Mouse (Mus musculus) spleen, postnatal 10 days (tissue): ENCODE measurements around the gene C1ql4.
A peak's percentile ranks its signal among the peaks of the same experiment; 100 is the strongest.
"Not testable (repeated sequence)": the region's sequence is repeated elsewhere in the genome, so short reads cannot be mapped to it uniquely, and the experiment has no call there.

ENCODE experiments used
- DNase-seq, 2 experiments: peaks; one replicate each; pipeline ENCODE4 v3.0.0; 2021 to 2022; ENCODE audit warnings: low spot score in 2 of 2

C1ql4 gene

DNA sequence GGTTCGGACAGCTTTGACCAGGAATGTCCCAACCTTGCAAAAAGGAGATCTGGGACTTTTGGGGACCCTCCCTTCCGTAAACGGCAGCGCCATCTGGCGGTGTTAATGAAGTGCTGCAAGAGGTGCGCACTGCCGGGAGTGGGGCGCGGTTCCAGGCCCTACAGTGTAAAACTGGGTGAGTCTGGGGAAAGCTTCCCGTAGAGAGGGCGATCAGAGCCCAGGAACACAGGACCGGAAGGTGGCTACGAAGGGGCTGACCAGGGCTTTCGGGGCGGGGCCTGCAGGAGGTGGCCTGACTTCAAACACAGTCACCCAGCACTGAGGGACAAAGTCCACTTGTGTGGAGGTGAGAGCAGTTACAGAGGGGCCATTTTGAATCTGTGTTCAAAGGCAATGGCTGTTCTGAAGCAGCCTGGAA is 11.5 kb upstream of the C1ql4 start:
- peak in 1 of 2 experiments; percentile 47 for DNase-seq

DNA sequence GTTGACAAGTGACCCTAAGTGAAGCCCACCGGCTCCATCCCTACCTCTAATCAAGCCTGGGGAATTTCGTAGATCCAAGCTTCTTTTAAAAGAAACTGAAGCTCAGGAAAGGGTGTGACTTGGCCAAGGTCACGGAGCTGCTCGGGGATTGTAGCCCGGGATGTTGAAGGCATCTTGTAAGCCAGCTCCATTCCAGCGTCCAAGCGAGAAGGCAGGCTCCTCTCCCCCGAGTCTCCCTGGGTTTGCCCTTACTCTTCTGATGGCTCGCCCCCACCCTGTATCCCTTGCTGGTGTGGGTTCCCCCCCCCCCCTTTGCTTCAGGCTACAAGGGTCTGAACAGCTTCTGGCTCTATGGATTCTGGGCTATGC is 10.9 kb upstream of the C1ql4 start:
- DNase-seq = no peak

- no peak for DNase-seq
Measured at GRCm38 (mm10) chr15:99097840-99098492, 10.3 kb upstream of the C1ql4 start.

DNA sequence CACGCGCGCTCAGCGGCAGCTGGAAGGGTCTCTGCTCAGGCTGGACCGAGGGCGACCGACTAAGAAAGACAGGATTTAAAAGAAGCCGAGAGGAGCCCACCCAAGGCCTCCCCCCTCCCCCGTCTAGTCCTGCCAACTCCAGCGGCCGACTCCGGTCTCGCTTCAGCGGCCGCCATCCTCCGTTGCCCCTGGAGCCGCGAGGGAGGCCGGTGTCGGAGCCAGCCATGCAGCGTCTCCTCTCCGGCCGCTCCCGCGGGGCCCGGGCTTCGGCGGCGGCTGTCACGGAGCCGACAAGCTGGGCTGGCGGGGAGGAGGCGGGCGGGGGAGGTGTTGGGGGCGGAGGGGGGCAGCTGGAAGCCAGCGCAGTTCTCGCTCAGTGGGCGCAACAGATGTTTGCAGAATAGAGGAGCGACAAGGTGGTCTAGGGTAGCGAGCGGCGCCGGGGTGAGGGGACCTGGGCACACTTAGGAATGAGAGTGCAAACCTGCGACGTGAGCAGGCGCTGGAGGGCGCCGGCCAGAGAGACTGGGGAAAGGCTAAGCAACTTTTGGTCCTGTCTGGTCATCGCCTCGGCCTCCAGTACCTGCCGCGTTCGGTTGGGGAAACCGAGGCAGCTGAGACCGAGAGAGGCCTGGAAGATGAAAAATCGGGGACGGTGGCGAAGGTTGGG is 9.3 kb upstream of the C1ql4 start:
- DNase-seq = no peak

GRCm38 (mm10) chr15:99096061-99096793 is 8.6 kb upstream of the C1ql4 start:
- no peak for DNase-seq

DNA sequence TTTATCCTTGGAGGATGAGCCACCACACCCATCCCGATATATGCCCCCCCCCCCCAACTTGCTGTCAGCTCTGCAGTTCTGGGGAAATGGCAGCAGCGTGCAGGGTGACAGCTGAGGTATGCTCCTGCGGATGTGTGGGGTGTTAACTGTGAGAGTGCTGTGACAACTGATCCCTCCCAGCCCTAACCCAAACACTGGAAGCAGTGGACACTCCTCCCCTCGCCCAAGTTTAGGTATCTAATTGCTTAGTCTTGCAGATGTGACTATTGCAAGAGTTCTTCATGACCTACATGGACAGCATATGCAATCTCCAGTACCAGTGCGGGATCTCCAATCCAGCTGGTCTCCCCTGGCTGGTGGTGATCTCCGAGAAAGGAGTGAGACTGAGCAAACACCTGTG is 7.7 kb upstream of the C1ql4 start:
- DNase-seq = no peak

GRCm38 (mm10) chr15:99094631-99095270 is 7.1 kb upstream of the C1ql4 start:
- DNase-seq = no peak

DNA sequence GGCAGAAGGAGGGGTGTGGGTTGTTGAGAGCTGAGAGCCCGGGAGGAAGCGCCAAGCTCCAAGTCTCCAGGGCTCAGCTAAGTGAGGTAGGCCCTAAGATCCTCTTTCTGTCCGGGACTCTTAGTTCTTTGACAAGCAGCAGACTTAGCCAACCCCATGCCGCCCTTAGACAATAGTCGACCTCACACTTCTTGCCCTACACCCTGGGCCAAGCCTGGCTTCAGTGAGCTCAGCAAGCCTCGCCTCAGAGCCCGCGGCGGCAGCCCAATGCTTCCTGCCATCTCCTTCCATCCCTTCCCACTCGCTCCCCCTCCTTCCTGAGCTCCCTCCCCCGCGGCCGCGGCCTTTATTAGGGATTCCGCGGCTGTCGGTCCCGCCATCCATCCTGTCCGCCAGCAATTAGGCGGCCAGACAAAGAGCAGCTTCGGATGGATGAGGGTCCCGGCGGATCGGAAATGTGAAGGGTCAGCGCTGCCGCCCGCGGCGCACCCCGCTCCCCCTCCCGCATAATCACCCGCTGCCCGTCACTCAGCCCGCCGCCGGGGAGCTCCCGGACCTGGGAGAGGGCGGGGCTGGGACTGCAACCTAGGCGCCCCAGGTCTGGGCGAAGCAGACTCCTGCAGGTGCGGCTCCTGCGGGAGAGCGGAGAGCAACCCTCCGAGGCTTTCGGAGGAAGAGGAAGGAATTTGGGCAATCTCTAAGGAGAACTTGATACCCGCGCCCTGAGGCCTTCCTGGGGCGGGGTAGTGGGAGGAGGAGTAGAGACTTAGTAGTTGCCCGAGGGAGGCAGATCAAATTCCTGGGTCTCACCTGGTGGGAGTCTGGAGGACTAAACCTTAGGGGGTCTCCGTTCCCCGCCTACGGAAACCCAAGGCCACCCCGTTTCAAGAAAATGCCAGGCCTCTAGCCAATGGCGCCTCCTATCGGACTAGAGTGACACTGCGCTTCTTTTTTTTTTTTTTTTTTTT is 6.0 kb upstream of the C1ql4 start:
- DNase-seq = peak in 1 of 2 experiments; percentile 42

- DNase-seq = no peak
Measured at GRCm38 (mm10) chr15:99092870-99093269, 5.3 kb upstream of the C1ql4 start, which contains the start of gene Dnajc22. Gene Dnajc22 (plus strand): TSS chr15:99093170.

- no peak for DNase-seq
Measured at GRCm38 (mm10) chr15:99089069-99089468, 1.5 kb upstream of the C1ql4 start.

DNA sequence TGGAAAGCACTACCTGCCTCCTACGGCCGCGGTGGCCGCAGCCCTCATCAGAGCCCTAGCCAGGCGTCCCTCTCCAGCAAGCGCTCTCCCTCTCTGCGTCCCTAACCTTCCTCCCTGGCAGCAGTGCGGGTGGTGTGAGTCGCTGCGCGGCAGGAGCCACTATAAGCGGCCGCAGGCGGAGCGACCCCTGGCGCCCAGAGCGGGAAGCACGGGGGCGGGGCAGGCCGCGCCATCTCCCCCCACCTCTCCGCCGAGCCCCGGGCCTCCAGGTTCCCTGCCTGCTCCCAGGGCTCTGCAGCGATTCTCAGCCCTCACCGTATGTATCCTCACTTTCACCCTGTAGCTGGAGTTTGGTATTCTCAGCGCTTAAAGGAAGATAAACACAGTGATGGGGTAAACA is 675 bp upstream of the C1ql4 start:
- DNase-seq = peak; percentile 65 to 84

DNA sequence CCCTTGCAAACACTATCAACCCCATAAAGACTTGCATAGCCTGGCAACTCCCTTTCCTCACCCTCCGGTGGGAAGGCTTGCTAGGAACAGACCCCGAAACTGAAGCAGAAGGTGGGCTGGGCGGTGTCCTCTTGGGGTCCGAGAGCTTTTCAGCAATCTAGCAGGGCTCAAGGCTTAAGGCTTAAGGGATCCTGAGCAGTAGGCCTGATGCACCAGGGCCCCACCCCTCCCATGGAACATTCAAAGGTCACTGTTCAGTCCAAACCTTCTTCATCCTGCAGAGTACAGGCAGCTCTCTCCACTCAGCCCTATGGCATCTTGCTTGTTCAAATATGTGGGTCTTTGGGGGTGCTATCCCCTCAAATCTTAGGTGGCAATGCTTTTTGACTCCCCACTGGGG is 1.6 kb downstream of the C1ql4 start:
- DNase-seq = no peak

DNA sequence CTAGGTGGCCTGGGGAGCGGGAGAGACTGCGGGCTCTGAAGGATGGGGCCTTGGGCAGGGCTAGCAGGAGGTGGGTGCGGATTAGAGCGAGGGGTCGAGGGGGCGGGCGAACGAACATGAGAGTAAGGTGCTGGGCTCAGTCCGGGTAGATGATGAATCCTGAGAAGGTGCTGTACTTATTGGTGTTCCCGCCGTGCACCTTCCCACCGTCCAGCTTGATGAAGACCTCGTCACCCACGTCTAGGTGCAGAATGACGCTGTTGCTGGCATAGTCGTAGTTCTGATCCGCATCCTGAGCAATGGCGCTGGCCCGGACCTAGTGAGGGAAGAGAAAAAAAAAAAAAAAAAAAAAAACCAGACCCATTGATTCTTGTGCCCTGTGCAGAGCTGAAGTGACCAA is 3.0 kb downstream of the C1ql4 start:
- DNase-seq = no peak

- no peak for DNase-seq
Measured at GRCm38 (mm10) chr15:99083867-99084557, 3.6 kb downstream of the C1ql4 start.

DNA sequence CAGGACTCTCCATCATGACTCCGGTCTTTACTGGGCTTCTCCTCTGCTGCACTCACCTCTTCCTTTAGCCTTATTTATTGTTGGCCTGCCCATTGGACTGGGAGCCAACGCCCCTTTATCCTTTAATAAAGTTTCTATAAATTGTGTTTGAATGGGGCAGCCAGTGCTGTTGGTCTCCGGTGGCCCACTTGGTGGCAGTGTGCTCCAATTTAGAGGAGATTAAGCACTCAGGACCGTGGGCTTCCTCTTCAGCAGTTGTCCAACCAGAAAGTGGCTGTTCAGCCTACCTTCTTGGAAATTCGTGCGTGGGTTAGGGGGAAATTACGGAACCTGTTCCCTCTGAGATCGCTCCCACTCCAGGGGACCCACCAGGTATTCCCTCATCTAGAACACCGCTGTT is 4.4 kb downstream of the C1ql4 start:
- peak in 1 of 2 experiments; percentile 66 for DNase-seq

DNA sequence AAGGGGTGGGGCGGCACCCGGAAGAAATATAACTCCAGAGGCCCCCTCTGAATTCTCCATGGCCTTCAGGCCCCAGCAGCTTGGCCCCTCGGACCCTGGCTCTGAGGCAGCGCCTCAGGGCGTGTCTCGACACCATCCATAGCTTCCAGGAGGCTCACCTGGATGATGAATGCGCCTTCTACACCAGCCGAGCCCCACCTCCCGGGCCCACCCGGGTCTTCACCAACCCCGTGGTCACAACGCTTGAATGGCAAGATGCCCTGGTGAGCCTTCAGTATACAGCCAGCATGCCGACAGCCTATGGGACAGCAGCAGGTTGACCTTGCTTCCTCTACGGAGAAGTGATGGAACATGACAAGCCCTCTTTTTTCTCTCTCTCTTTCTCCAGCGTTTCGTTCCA is 4.8 kb downstream of the C1ql4 start:
- DNase-seq = no peak

DNA sequence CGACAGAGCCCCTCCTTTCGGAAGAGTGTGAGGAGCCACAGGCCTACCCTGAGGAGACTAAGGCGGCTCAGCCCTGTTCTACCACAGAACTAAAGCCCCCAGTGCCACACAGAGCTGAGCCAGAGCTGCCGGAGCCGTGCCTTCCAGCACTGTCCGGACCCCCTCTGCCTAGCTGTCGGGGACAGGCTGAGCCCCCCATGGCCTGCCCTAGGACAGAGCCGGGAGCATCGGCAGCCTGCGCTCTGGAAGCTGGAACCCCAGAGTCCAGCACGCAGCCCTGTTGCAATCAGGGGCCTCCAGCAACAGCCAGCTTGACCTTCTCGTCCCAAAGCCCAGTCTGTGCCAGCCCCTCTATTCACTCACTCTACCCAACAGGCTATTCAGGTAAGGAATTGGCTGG is 5.3 kb downstream of the C1ql4 start:
- no peak for DNase-seq

DNA sequence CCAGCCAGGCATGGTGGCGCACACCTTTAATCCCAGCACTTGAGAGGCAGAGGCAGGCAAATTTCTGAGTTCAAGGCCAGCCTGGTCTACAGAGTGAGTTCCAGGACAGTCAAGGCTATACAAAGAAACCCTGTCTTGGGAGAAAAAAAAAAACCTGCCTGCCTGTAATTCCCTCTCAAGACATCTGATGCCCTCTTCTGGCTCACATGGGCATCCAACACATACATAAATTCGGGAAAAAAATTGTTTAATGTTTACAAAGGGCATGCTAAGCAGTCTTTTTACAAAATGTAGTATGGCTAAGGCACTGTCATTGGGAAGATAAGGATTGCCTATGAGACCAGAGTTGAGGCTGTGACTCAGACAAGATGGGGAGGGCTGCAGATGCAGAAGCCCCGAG is 7.8 kb downstream of the C1ql4 start:
- DNase-seq = no peak

GRCm38 (mm10) chr15:99078181-99078910 is 9.3 kb downstream of the C1ql4 start:
- no peak for DNase-seq

GRCm38 (mm10) chr15:99076011-99076410 is 11.6 kb downstream of the C1ql4 start:
- DNase-seq = not testable (repeated sequence)
